Mouse (Mus musculus) kidney, postnatal 25 days (tissue): Measurements from ENCODE around the gene Fndc3b.

ENCODE experiments used
- DNase-seq, 2 experiments: peaks; one replicate each; pipeline ENCODE4 v3.0.0; 2021; ENCODE audit warnings: mixed read lengths in 2 of 2

Fndc3b gene

GRCm38 (mm10) chr3:27710648-27711428, at the start of gene Fndc3b:
Fndc3b (minus strand) TSS chr3:27711307.
- peak; percentile 97 to 98 for DNase-seq

GRCm38 (mm10) chr3:27760278-27760677, 49.2 kb upstream of the Fndc3b start:
- no peak for DNase-seq

GRCm38 (mm10) chr3:27758976-27759375, 47.9 kb upstream of the Fndc3b start:
- no peak for DNase-seq

- DNase-seq, result no peak
Observed at GRCm38 (mm10) chr3:27751657-27752056, 40.5 kb upstream of the Fndc3b start.

- no peak for DNase-seq
Observed at GRCm38 (mm10) chr3:27751156-27751555, 40.0 kb upstream of the Fndc3b start.

- DNase-seq, result no peak
Observed at GRCm38 (mm10) chr3:27745651-27746050, 34.5 kb upstream of the Fndc3b start.

GRCm38 (mm10) chr3:27744754-27745153, 33.6 kb upstream of the Fndc3b start:
- DNase-seq, result peak; percentile 22 to 58

- no peak for DNase-seq
Observed at GRCm38 (mm10) chr3:27743271-27744145, 32.4 kb upstream of the Fndc3b start.

GRCm38 (mm10) chr3:27742124-27742523, 31.0 kb upstream of the Fndc3b start:
- no peak for DNase-seq

- no peak for DNase-seq
Observed at GRCm38 (mm10) chr3:27740136-27740535, 29.0 kb upstream of the Fndc3b start.

- no peak for DNase-seq
Observed at GRCm38 (mm10) chr3:27736180-27736579, 25.1 kb upstream of the Fndc3b start.

- no peak for DNase-seq
Observed at GRCm38 (mm10) chr3:27735113-27735512, 24.0 kb upstream of the Fndc3b start.

GRCm38 (mm10) chr3:27728798-27729782, 18.0 kb upstream of the Fndc3b start:
- no peak for DNase-seq

GRCm38 (mm10) chr3:27728176-27728575, 17.1 kb upstream of the Fndc3b start:
- DNase-seq, result no peak

GRCm38 (mm10) chr3:27725752-27726151, 14.6 kb upstream of the Fndc3b start:
- DNase-seq, result peak; percentile 60 to 63

- DNase-seq, result no peak
Observed at GRCm38 (mm10) chr3:27724208-27724607, 13.1 kb upstream of the Fndc3b start.

- DNase-seq, result no peak
Observed at GRCm38 (mm10) chr3:27718829-27719365, 7.8 kb upstream of the Fndc3b start.

GRCm38 (mm10) chr3:27713971-27714370, 2.9 kb upstream of the Fndc3b start:
- DNase-seq, result no peak

GRCm38 (mm10) chr3:27712421-27712820, 1.3 kb upstream of the Fndc3b start:
- DNase-seq, result no peak

- DNase-seq, result peak; percentile 80 to 92
Observed at GRCm38 (mm10) chr3:27709906-27710647, 1.0 kb downstream of the Fndc3b start.

- DNase-seq, result peak; percentile 63 to 85
Observed at GRCm38 (mm10) chr3:27709096-27709905, 1.8 kb downstream of the Fndc3b start.
